Mouse (Mus musculus): Measurements from ENCODE around the gene Igfbp5. TPM values are rescaled to one million over a fixed set of nuclear protein-coding genes. Genes with fewer than 3 reads are reported as not detected.

The Igfbp5 gene
- polyA plus RNA-seq, 1 experiment = 273 TPM

DNA sequence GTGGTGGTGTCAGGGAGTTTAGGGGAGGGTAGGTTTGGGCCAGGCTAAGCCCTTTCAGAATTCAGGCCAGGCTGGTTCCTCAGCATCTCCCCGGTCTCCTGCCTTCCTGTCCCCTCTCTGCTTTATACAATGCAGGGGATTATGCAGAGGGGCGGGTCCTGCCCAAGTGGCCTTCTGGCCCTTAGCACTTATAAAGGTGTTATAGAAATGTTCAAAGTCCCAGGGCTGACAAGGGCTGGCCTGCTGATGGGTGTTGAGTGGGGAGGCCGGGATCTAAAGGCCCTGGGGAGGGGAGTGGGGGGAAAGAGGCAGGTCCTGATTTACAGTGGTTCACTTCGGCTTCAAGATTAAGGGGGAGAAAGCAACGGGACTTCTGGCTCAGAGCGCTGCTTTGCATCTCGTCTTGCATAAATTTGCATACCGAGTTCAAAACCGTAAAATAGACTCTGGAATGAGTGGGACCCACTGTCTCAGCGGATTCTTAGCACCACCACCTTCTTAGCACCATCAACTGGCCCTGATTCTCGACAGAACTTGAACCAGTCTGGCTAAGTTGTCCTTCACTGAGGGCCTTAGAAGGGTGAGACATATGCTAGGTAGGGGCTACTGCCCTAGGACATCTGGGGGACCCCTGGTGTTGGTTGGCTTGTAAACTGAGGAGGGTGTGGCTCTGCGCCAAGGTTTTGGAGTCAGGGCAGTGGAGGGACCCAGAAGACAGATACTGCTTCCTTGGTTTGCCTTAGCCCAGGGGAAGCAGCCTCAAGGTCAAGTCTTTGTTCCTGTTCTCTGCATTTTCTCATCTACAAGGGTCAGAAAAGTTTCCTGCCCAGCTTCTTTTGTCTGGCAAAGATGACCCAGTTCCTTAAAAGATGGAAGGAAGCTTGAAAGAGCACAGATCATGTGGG lies 47.0 kb downstream of the Igfbp5 start:
- TF ChIP-seq POLR2A (IDR thresholded peaks at IDR 0.05; ENCODE audit: low read depth, low read length) = no peak
- no peak for TF ChIP-seq CTCF (conservative IDR thresholded peaks at IDR 0.05; ENCODE audit: insufficient read depth, insufficient read length, low read depth, low read length)
- no peak overlapping the region for H3K4me3 ChIP-seq (ENCODE audit: insufficient read depth, low read depth, low read length)
- peaks cover 3% of the 10 kb centered on the region; the same call in 1 of the 2 replicates for H3K27me3 ChIP-seq (replicated peaks; ENCODE audit: control insufficient read depth, insufficient read depth, low read length)
- H3K36me3 ChIP-seq (ENCODE audit: control insufficient read depth, insufficient read depth, low read length) = no peaks in the 10 kb centered on the region
- H3K27ac ChIP-seq (ENCODE audit: insufficient read depth, low read depth, low read length) = no peak overlapping the region
- WGBS = 67% methylated on average over 12 of the region's 12 CpGs
- 0 out of 2 replicates have a peak, but pooled peaks cover 5% of the 10 kb centered on the region for H3K4me1 ChIP-seq (ENCODE audit: control insufficient read depth, insufficient read depth, low read length)
- no peak for DNase-seq

DNA sequence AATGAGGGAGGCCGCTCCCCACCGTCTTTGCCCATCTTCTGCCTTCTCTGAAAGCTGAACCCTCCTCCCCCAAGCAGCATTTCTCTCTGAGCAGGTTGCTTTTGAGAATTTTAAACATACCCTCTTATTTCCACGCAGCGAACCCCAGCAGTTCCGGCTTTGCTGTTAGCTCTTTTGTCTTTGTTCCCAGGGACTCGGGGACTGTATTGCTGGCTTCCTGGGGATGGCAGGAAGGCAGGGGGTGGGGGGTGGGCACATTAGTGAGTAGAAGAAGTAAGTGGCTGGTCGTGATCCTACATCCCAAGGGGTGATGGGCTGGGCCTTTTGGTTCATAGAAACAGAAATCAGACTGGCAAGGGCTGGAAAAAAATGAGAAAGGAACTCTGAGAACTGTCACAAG lies 47.8 kb downstream of the Igfbp5 start:
- no peaks in the 10 kb centered on the region for H3K36me3 ChIP-seq (ENCODE audit: control insufficient read depth, insufficient read depth, low read length)
- DNase-seq = no peak
- H3K27ac ChIP-seq (ENCODE audit: insufficient read depth, low read depth, low read length) = no peak overlapping the region
- 63% methylated on average over 7 of the region's 7 CpGs for WGBS
- peaks cover 3% of the 10 kb centered on the region; the same call in 1 of the 2 replicates for H3K27me3 ChIP-seq (replicated peaks; ENCODE audit: control insufficient read depth, insufficient read depth, low read length)
- H3K4me1 ChIP-seq (ENCODE audit: control insufficient read depth, insufficient read depth, low read length) = 0 out of 2 replicates have a peak, but pooled peaks cover 5% of the 10 kb centered on the region
- no peak overlapping the region for H3K4me3 ChIP-seq (ENCODE audit: insufficient read depth, low read depth, low read length)
- TF ChIP-seq POLR2A (IDR thresholded peaks at IDR 0.05; ENCODE audit: low read depth, low read length) = no peak
- no peak for TF ChIP-seq CTCF (conservative IDR thresholded peaks at IDR 0.05; ENCODE audit: insufficient read depth, insufficient read length, low read depth, low read length)

DNA sequence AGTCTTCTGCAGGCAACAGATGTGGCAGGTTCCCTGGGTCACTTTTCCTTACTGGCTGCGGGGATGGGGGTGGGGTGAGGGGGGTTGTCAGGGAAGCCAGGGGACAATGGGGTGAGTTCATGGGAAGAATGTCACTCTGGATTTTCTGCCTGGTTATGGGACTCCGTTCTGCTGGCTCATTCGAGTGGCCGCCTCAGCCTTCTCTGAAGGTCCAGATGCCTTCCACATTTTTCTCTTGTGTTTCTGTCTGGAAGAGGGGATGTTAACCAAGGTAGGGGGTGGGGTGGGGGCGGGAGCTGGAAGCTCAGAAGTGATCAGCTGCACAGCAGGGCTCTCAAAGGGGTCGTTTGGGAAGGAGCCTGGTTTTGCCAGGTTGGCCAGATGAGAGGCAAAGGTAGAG lies 48.2 kb downstream of the Igfbp5 start:
- 64% methylated on average over 6 of the region's 6 CpGs for WGBS
- H3K4me3 ChIP-seq (ENCODE audit: insufficient read depth, low read depth, low read length) = no peak overlapping the region

DNA sequence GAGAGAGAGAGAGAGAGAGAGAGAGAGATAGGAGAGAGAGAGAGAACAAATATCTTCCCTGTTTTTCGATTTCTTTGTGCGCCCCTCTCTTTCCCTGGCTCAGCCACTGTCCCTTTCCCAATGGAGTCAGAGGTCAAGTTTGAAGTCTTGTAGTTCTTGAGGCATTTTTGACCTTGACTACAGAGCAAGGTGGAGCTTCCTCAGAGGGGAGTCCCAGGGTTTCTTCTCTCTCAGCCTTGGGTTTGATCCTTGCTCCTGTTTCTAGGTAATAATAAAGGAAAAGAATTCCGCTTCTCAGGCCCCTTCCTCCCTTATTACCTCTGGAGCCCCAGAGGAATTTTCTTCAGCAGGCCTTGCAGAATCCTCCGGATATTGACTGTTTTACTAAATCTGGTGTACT lies 48.8 kb downstream of the Igfbp5 start:
- Histone ChIP-seq H3K27ac (ENCODE audit: insufficient read depth, low read depth, low read length) (no peak overlapping the region), H3K4me1 (ENCODE audit: control insufficient read depth, insufficient read depth, low read length) (0 out of 2 replicates have a peak, but pooled peaks cover 5% of the 10 kb centered on the region), H3K27me3 (replicated peaks; ENCODE audit: control insufficient read depth, insufficient read depth, low read length) (peaks cover 3% of the 10 kb centered on the region; the same call in 1 of the 2 replicates), H3K4me3 (ENCODE audit: insufficient read depth, low read depth, low read length) (no peak overlapping the region), H3K36me3 (ENCODE audit: control insufficient read depth, insufficient read depth, low read length) (no peaks in the 10 kb centered on the region)
- DNase-seq = no peak
- TF ChIP-seq CTCF (conservative IDR thresholded peaks at IDR 0.05; ENCODE audit: insufficient read depth, insufficient read length, low read depth, low read length) (no peak), POLR2A (IDR thresholded peaks at IDR 0.05; ENCODE audit: low read depth, low read length) (no peak)
- WGBS = 79% methylated on average over 4 of the region's 4 CpGs

More for the DNA sequence above, 48.2 kb downstream of the Igfbp5 start:
- DNase-seq = no peak
- Histone ChIP-seq H3K4me1 (ENCODE audit: control insufficient read depth, insufficient read depth, low read length) (0 out of 2 replicates have a peak, but pooled peaks cover 5% of the 10 kb centered on the region), H3K36me3 (ENCODE audit: control insufficient read depth, insufficient read depth, low read length) (no peaks in the 10 kb centered on the region), H3K27ac (ENCODE audit: insufficient read depth, low read depth, low read length) (no peak overlapping the region), H3K27me3 (replicated peaks; ENCODE audit: control insufficient read depth, insufficient read depth, low read length) (peaks cover 3% of the 10 kb centered on the region; the same call in 1 of the 2 replicates)
- TF ChIP-seq CTCF (conservative IDR thresholded peaks at IDR 0.05; ENCODE audit: insufficient read depth, insufficient read length, low read depth, low read length) (no peak), POLR2A (IDR thresholded peaks at IDR 0.05; ENCODE audit: low read depth, low read length) (no peak)

DNA sequence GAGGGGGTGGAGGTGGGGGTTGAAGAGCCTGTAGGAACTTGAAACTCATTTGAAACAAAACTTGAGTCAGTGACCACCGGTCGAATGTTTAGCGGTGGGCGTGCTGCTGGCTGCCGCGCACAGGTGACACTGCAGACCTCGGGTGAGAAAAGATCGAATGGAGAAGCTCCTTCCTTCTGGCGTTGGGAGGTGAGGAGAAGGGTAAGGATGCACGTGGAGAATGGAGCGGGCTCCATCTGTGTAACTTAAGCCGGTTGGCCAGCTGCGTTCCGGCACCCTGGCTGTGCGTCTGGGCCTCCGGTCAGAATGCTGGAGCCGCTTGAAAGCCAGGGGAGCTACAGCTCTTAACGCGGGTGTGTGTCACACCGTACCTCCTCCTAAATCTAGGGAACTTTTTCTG lies 49.4 kb downstream of the Igfbp5 start:
- H3K4me3 ChIP-seq (ENCODE audit: insufficient read depth, low read depth, low read length) = no peak overlapping the region
- 8% methylated on average over 20 of the region's 20 CpGs for WGBS
- H3K27ac ChIP-seq (ENCODE audit: insufficient read depth, low read depth, low read length) = no peak overlapping the region
- peaks cover 3% of the 10 kb centered on the region; the same call in 1 of the 2 replicates for H3K27me3 ChIP-seq (replicated peaks; ENCODE audit: control insufficient read depth, insufficient read depth, low read length)
- H3K36me3 ChIP-seq (ENCODE audit: control insufficient read depth, insufficient read depth, low read length) = no peaks in the 10 kb centered on the region
- DNase-seq = peak; percentile 2
- 0 out of 2 replicates have a peak, but pooled peaks cover 5% of the 10 kb centered on the region for H3K4me1 ChIP-seq (ENCODE audit: control insufficient read depth, insufficient read depth, low read length)
- TF ChIP-seq POLR2A (IDR thresholded peaks at IDR 0.05; ENCODE audit: low read depth, low read length) (no peak), CTCF (conservative IDR thresholded peaks at IDR 0.05; ENCODE audit: insufficient read depth, insufficient read length, low read depth, low read length) (no peak)

DNA sequence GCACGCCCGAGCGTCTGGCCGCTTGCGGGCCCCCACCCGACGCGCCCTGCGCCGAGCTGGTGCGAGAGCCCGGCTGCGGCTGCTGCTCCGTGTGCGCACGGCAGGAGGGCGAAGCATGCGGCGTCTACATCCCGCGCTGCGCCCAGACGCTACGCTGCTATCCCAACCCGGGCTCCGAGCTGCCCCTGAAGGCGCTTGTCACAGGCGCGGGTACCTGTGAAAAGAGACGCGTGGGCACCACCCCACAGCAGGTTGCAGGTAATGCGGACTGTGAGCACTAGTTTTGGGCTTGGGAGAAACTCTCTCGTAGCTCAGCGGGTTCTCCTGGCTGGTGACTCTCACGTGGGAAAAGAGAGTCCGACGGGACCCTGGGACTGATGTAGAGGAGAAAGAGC lies 50.0 kb downstream of the Igfbp5 start:
- Histone ChIP-seq H3K36me3 (ENCODE audit: control insufficient read depth, insufficient read depth, low read length) (no peaks in the 10 kb centered on the region), H3K27ac (ENCODE audit: insufficient read depth, low read depth, low read length) (no peak overlapping the region), H3K4me3 (ENCODE audit: insufficient read depth, low read depth, low read length) (peak overlapping the region; percentile 32; the same call in 1 of the 2 replicates), H3K27me3 (replicated peaks; ENCODE audit: control insufficient read depth, insufficient read depth, low read length) (peaks cover 3% of the 10 kb centered on the region; the same call in 1 of the 2 replicates), H3K4me1 (ENCODE audit: control insufficient read depth, insufficient read depth, low read length) (0 out of 2 replicates have a peak, but pooled peaks cover 5% of the 10 kb centered on the region)
- WGBS = 1% methylated on average over 37 of the region's 37 CpGs
- DNase-seq = peak; percentile 3
- TF ChIP-seq CTCF (conservative IDR thresholded peaks at IDR 0.05; ENCODE audit: insufficient read depth, insufficient read length, low read depth, low read length) = no peak
- no peak for TF ChIP-seq POLR2A (IDR thresholded peaks at IDR 0.05; ENCODE audit: low read depth, low read length)
